Mouse (Mus musculus) stomach, embryonic 16.5 days (tissue): ENCODE measurements around the gene Stx1b. TPM values are rescaled to one million over a fixed set of nuclear protein-coding genes. Genes with fewer than 3 reads are reported as not detected.

Source experiments
- ATAC-seq: fragments of 200-750 bp; cut with Nextera tagmentation; 2 replicates; pipeline ENCODE4 v1.8.0; 2017; ENCODE audit warnings: moderate number of reproducible peaks, moderate TSS enrichment; ENCODE audit not compliant: insufficient read depth, low FRiP score
- H3K27ac ChIP-seq: fragments of 300-500 bp; sonication (generic); 2 replicates; pipeline ENCODE4 v1.5.1; 2014; ENCODE audit warnings: low read length
- H3K27me3 ChIP-seq: fragments of 300-500 bp; sonication (generic); 2 replicates; pipeline ENCODE4 v1.6.1; 2014; ENCODE audit warnings: low read length, control low read depth, mixed read lengths; ENCODE audit not compliant: control insufficient read depth, insufficient read depth
- H3K36me3 ChIP-seq: fragments of 300-500 bp; sonication (generic); 2 replicates; pipeline ENCODE4 v1.6.1; 2014; ENCODE audit warnings: low read length; ENCODE audit not compliant: control insufficient read depth, insufficient read depth
- H3K4me1 ChIP-seq: fragments of 300-500 bp; sonication (generic); 2 replicates; pipeline ENCODE4 v1.6.1; 2014; ENCODE audit warnings: low read length, control low read depth, mixed read lengths; ENCODE audit not compliant: control insufficient read depth, insufficient read depth
- H3K4me2 ChIP-seq: fragments of 300-500 bp; sonication (generic); 2 replicates; pipeline ENCODE4 v1.6.1; 2014; ENCODE audit warnings: low read depth, low read length, mixed read lengths
- H3K4me3 ChIP-seq: fragments of 300-500 bp; sonication (generic); replicated peaks from 2 replicates; pipeline ENCODE4 v1.5.1; 2014; ENCODE audit warnings: mild to moderate bottlenecking, low read length
- H3K9ac ChIP-seq: fragments of 300-500 bp; sonication (generic); 2 replicates; pipeline ENCODE4 v1.6.1; 2014; ENCODE audit warnings: low read length
- H3K9me3 ChIP-seq: fragments of 300-500 bp; sonication (generic); replicated peaks from 2 replicates; pipeline ENCODE4 v1.6.1; 2016; ENCODE audit warnings: low read length, control low read depth; ENCODE audit not compliant: control insufficient read depth
- WGBS: fragments of 180-500 bp; shearing (Covaris S2); extraction: QIAGEN DNeasy Blood & Tissue Kit; methylation state at CpG from one replicate; pipeline ENCODE4 v1.1.7; 2014; 5-methylcytosine and 5-hydroxymethylcytosine counted together
- polyA plus RNA-seq: library from polyadenylated mRNA; unstranded; fragments of >200 nt; fragmentation: Nextera tagmentation; extraction: Ambion mirVana; gene quantifications from 2 replicates; pipeline ENCODE4 v1.2.1, GENCODE M21; 2015

Gene Stx1b
- polyA plus RNA-seq, 1 experiment from 2014 or later: 3.6 TPM

- H3K36me3 ChIP-seq: peaks cover 33% of the 10 kb centered on the region
- H3K9ac ChIP-seq: no peak overlapping the region
- no peaks in the 10 kb centered on the region for H3K9me3 ChIP-seq
- H3K27me3 ChIP-seq: no peaks in the 10 kb centered on the region
- peaks cover 6% of the 10 kb centered on the region; the same call in 1 of the 2 replicates for H3K4me1 ChIP-seq
- no peak overlapping the region for H3K4me3 ChIP-seq
- no peak overlapping the region for H3K27ac ChIP-seq
- 88% methylated on average over 13 of the region's 13 CpGs for WGBS
- no peak overlapping the region for H3K4me2 ChIP-seq
- ATAC-seq: no peak
Observed at GRCm38 (mm10) chr7:127799211-127799610, 25.1 kb downstream of the Stx1b start.

DNA sequence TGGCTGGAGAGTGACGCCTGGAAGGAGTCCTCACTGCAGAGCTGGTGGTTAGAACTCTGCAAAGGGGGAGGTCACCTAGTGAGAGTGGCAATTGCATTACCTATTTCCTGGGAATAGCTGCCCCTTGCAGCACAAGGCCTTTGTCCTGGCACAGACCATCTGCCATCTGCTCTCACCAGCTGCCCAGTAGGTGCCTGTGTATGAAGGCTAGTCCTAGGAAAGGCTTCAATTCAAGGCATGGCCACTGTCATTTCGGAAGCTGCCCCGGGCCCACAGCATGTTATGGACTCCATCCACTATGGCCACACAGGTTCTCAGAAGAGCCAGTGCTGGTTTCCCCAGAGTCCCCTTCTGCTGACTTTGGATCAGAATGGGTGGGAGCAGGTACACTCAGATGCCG lies 25.8 kb downstream of the Stx1b start:
- 77% methylated on average over 4 of the region's 4 CpGs for WGBS
- Histone ChIP-seq H3K4me1 (peaks cover 6% of the 10 kb centered on the region; the same call in 1 of the 2 replicates), H3K36me3 (peaks cover 33% of the 10 kb centered on the region), H3K9me3 (no peaks in the 10 kb centered on the region), H3K4me3 (no peak overlapping the region), H3K27ac (no peak overlapping the region), H3K4me2 (no peak overlapping the region), H3K9ac (no peak overlapping the region), H3K27me3 (no peaks in the 10 kb centered on the region)
- ATAC-seq: no peak

DNA sequence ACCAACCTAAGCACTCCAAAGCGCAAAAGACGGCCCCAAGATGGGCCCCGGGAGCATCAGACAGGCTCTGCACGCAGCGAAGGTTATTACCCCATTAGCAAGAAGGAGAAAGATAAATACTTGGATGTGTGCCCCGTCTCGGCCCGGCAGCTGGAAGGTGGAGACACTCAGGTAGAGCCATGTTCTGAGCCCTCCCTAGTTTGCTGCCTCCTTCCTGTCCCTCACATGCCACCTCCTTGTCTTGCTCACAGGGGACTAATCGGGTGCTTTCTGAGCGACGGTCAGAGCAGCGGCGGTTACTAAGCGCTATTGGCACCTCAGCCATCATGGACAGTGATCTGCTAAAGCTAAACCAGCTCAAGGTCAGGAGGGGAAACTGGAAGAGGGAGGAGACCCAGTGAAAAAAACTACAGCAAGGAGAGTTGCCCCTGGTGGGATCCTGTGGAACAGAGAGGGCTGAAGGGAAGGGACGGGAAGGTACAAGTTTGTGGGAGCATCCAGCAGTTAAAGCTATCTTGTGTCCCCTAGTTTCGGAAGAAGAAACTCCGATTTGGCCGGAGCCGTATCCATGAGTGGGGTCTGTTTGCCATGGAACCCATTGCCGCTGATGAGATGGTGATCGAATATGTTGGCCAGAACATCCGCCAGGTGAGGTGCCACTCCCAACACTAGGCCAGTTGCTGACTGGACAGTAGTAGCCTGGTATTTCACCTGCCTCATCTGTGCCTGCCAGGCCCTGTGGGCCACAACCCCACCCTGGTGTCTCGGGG lies 27.1 kb downstream of the Stx1b start:
- Histone ChIP-seq H3K9ac (no peak overlapping the region), H3K36me3 (peaks cover 33% of the 10 kb centered on the region), H3K4me1 (peaks cover 6% of the 10 kb centered on the region; the same call in 1 of the 2 replicates), H3K27ac (no peak overlapping the region), H3K4me3 (no peak overlapping the region), H3K9me3 (no peaks in the 10 kb centered on the region), H3K4me2 (no peak overlapping the region), H3K27me3 (no peaks in the 10 kb centered on the region)
- ATAC-seq: no peak
- 87% methylated on average over 23 of the region's 23 CpGs for WGBS

DNA sequence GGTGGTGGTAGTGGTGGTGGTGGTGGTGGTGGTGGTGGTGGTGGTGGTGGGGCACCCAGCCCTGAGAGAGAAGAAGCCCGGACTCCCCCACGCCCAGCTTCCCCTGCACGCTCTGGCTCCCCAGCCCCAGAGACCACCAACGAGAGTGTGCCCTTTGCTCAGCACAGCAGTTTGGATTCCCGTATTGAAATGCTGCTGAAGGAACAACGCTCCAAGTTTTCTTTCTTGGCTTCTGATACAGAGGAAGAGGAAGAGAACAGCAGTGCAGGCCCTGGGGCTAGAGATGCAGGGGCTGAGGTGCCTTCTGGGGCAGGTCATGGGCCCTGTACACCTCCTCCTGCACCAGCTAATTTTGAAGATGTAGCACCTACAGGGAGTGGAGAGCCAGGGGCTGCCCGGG lies 39.0 kb downstream of the Stx1b start, which contains the start of gene Gm49388:
TSS of gene Gm49388 (plus strand) at position 301 of the 400 bp plus-strand sequence.
- WGBS: 92% methylated on average over 7 of the region's 7 CpGs
- Histone ChIP-seq H3K4me2 (no peak within 1 kb of the TSS), H3K4me1 (no peaks in the 10 kb centered on the region), H3K9ac (no peak within 1 kb of the TSS), H3K4me3 (no peak within 1 kb of the TSS), H3K27ac (no peak within 1 kb of the TSS), H3K27me3 (no peaks in the 10 kb centered on the region), H3K9me3 (no peaks in the 10 kb centered on the region), H3K36me3 (peaks cover 31% of the 10 kb centered on the region)
- no peak for ATAC-seq

GRCm38 (mm10) chr7:127778350-127778749 lies 46.0 kb downstream of the Stx1b start:
- Histone ChIP-seq H3K36me3 (peaks cover 5% of the 10 kb centered on the region; the same call in 1 of the 2 replicates), H3K4me1 (peaks cover 12% of the 10 kb centered on the region), H3K9ac (peak overlapping the region; percentile 92), H3K27me3 (no peaks in the 10 kb centered on the region), H3K4me2 (peak overlapping the region; percentile 92), H3K4me3 (peak overlapping the region; percentile 86), H3K27ac (peak overlapping the region; percentile 100), H3K9me3 (no peaks in the 10 kb centered on the region)
- no peak for ATAC-seq
- WGBS: 77% methylated on average over 4 of the region's 4 CpGs

- H3K27ac ChIP-seq: peak overlapping the region; percentile 100
- H3K9ac ChIP-seq: peak overlapping the region; percentile 92
- no peaks in the 10 kb centered on the region for H3K27me3 ChIP-seq
- peak overlapping the region; percentile 92 for H3K4me2 ChIP-seq
- 2% methylated on average over 65 of the region's 66 CpGs for WGBS
- no peaks in the 10 kb centered on the region for H3K9me3 ChIP-seq
- peak; percentile 66 for ATAC-seq
- H3K36me3 ChIP-seq: peaks cover 3% of the 10 kb centered on the region; the same call in 1 of the 2 replicates
- peaks cover 12% of the 10 kb centered on the region for H3K4me1 ChIP-seq
- peak overlapping the region; percentile 86 for H3K4me3 ChIP-seq
Observed at GRCm38 (mm10) chr7:127777474-127778266, 46.7 kb downstream of the Stx1b start.

DNA sequence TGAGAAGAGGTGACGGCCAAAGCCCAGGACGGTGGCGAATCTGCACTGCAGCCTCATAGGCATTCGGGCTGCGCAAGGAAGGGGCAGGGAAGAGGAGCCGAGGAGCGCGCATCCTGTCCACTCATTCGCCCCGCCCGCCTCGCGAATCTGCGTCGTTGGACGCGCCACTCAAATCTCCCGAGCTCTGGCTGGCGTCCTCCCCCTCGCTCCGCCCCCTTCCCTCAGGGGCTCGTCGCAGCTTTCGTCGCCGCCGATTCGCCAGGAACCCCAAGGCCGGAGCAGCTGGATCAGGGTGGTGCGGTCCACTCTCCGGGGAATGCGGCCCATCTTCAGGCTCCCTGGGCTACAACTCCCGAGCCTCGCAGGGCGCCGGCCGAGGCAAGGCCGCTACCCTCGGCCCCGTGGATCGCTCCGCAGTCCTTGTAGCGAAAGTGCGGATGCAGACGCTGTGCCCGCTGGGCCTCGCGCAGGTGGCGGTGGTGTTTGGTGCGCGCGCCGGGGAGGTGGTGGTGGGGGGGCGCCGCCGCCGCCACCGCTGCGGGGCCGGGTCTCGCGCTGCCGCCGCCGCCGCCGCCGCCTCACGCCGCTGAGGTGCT lies 47.4 kb downstream of the Stx1b start:
- peak; percentile 91 for ATAC-seq
- no peaks in the 10 kb centered on the region for H3K27me3 ChIP-seq
- H3K4me1 ChIP-seq: peaks cover 12% of the 10 kb centered on the region
- H3K4me2 ChIP-seq: peak overlapping the region; percentile 70
- H3K27ac ChIP-seq: peak overlapping the region; percentile 100
- H3K4me3 ChIP-seq: peak overlapping the region; percentile 86
- under 1% methylated on average over 60 of the region's 70 CpGs for WGBS
- H3K36me3 ChIP-seq: no peaks in the 10 kb centered on the region
- no peaks in the 10 kb centered on the region for H3K9me3 ChIP-seq
- peak overlapping the region; percentile 92 for H3K9ac ChIP-seq

DNA sequence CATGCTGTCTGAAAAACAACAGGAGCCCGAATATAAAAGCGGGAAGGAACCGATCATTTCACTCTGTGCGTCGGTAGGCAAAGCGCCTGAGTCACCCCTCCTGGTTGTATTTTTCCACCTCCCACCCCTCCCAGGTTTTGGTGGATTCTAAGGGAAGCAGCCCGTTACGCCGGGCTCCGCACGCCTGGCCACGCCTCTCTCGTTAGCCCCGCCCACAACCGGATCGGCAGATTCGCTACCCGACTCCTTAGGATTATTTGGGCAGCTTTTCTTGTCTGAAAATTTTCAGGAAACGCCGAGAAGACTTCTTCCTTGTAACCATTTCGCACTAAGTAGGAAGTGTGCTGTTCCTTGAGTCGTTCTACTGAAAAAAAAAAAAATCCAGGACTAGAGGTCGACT lies 47.9 kb downstream of the Stx1b start, which contains the start of gene Setd1a:
TSS of gene Setd1a (plus strand) at position 245 of the 400 bp plus-strand sequence.
- peaks cover 12% of the 10 kb centered on the region for H3K4me1 ChIP-seq
- 1% methylated on average over 23 of the region's 23 CpGs for WGBS

More for the DNA sequence above, 47.9 kb downstream of the Stx1b start, which contains the start of gene Setd1a:
- peak; percentile 64 for ATAC-seq
- peak within 1 kb of the TSS; percentile 92 for H3K4me2 ChIP-seq
- H3K4me3 ChIP-seq: peak within 1 kb of the TSS; percentile 86
- H3K9ac ChIP-seq: peak within 1 kb of the TSS; percentile 92
- no peaks in the 10 kb centered on the region for H3K9me3 ChIP-seq
- H3K27me3 ChIP-seq: no peaks in the 10 kb centered on the region
- no peaks in the 10 kb centered on the region for H3K36me3 ChIP-seq
- peak within 1 kb of the TSS; percentile 100 for H3K27ac ChIP-seq
